Mouse (Mus musculus): ENCODE results near the gene Acsbg1. TPM values are rescaled to one million over a fixed set of nuclear protein-coding genes. Genes with fewer than 3 reads are reported as not detected.
"Not testable (repeated sequence)": the region's sequence is repeated elsewhere in the genome, so short reads cannot be mapped to it uniquely, and the experiment has no call there.

Gene Acsbg1
- polyA plus RNA-seq, 1 experiment from 2014 or later, result 9.6 TPM

DNA sequence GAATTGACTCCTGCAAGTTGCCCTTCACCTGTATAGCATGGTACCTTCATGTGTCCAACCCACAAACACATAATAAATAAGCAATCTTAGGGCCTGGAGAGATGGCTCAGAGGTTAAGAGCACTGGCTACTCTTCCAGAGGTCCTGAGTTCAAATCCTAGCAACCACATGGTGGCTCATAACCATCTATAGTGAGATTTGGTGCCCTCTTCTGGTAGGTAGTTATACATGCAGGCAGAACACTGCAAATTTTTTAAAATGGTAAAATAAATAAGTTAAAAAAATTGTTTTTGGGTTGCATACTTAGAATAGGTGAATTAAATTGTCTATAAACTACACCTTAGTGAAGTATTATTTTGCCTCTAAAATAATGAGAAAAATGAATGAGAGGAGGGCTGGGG lies 30.8 kb downstream of the Acsbg1 start:
- H3K36me3 ChIP-seq (replicated peaks), result no peaks in the 10 kb centered on the region
- DNase-seq (ENCODE audit: extremely low spot score, low spot score), result no peak
- no peaks in the 10 kb centered on the region for H3K4me1 ChIP-seq
- no peak overlapping the region for H3K27ac ChIP-seq
- no peak overlapping the region for H3K4me3 ChIP-seq
- no peaks in the 10 kb centered on the region for H3K9me3 ChIP-seq
- no peaks in the 10 kb centered on the region for H3K27me3 ChIP-seq (ENCODE audit: poor library complexity, severe bottlenecking)

DNA sequence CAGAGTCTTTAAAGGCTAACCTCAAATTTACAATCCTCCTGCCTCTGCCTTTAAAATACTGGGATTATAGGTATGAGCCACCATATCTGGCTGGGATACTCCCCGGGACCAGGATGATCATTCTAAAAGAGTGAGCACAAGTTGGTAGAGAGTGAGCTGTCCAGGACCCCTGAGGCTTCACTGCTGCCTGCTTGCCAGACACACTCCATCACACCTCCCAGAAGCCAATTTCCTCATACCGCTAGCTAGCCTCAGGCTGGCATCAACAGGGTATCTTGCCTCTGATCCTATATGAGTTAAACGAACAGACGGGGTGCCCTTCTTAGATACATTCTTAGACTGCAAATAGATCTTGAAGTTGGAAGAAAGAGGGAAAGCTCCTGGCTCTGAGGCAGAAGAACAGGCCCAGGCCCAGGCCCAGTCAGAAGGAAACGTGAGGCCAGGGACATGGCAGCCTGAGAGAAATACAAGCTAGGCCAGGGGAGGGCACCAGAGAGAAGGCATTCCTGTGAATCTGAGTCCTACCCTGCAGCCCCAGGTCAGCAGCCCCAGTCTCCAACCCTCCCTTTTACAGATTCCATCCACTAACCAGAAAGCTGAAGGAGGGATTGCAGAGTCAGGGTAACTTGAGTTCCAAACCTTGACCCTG lies 31.9 kb downstream of the Acsbg1 start:
- H3K36me3 ChIP-seq (replicated peaks), result no peaks in the 10 kb centered on the region
- no peak overlapping the region for H3K27ac ChIP-seq
- no peak for DNase-seq (ENCODE audit: extremely low spot score, low spot score)
- H3K4me1 ChIP-seq, result no peaks in the 10 kb centered on the region
- 83% methylated on average over 5 of the region's 5 CpGs for WGBS
- H3K27me3 ChIP-seq (ENCODE audit: poor library complexity, severe bottlenecking), result no peaks in the 10 kb centered on the region
- no peak overlapping the region for H3K4me3 ChIP-seq
- no peaks in the 10 kb centered on the region for H3K9me3 ChIP-seq

GRCm38 (mm10) chr9:54628752-54629151 lies 32.9 kb downstream of the Acsbg1 start:
- WGBS, result 91% methylated on average over 4 of the region's 4 CpGs
- no peak for DNase-seq (ENCODE audit: extremely low spot score, low spot score)

DNA sequence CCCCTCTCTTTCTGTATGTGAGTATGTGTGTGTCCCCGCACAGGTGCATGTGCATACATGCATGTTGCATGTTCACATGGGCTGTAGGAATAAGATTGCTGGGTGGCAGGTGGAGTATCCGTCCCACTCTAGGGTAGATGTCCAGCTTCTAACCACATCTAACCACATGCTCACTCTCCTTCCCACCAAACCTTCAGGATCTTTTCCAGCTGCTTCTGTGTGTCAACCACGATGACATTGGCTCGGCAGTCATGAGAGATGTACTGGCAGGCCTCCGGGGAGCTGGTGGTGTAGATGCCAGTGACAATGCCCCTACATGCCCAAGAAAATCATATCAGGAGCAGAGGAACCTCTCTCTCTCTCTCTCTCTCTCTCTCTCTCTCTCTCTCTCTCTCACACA lies 34.4 kb downstream of the Acsbg1 start:
- H3K27me3 ChIP-seq (ENCODE audit: poor library complexity, severe bottlenecking), result no peaks in the 10 kb centered on the region
- 87% methylated on average over 5 of the region's 5 CpGs for WGBS

More at GRCm38 (mm10) chr9:54628752-54629151, 32.9 kb downstream of the Acsbg1 start:
- H3K4me1 ChIP-seq, result no peaks in the 10 kb centered on the region
- no peaks in the 10 kb centered on the region for H3K36me3 ChIP-seq (replicated peaks)
- H3K27me3 ChIP-seq (ENCODE audit: poor library complexity, severe bottlenecking), result no peaks in the 10 kb centered on the region
- H3K9me3 ChIP-seq, result no peaks in the 10 kb centered on the region
- no peak overlapping the region for H3K27ac ChIP-seq
- H3K4me3 ChIP-seq, result no peak overlapping the region

DNA sequence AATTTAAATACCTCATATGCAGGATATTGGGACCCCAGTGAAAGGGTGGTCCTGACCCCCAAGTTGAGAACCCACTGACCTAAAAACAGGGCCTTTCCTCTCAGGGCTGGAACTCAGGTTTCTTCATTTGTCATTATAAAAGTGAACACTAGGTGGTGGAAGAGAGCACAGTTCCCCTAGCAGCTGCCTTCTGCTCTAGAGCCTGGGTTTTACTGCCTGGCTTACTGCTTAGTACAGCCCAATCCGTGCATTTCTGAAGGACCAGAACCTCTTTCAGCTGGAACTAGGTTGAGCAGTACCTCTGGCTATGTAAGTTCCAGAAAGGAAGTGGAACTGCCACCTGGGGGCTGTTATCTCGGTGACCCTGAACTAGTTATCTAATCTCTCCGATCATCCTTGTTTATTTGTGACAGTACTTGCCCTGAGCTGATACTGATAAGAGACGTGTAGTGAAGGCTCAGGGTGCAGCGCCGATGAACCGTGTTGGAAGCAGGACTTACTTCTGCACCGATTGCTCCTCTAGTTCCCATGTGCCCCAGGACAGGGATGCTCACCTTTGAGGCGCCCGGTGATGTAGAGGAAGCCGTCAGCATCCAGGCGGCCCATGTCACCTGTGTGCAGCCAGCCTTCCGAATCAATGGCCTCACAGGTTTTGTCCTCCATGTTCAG lies 47.4 kb downstream of the Acsbg1 start:
- Histone ChIP-seq H3K9me3 (no peaks in the 10 kb centered on the region), H3K27me3 (ENCODE audit: poor library complexity, severe bottlenecking) (no peaks in the 10 kb centered on the region), H3K4me1 (peaks cover 6% of the 10 kb centered on the region; the same call in 1 of the 2 replicates), H3K4me3 (no peak overlapping the region), H3K27ac (no peak overlapping the region), H3K36me3 (replicated peaks) (no peaks in the 10 kb centered on the region)
- 76% methylated on average over 13 of the region's 13 CpGs for WGBS
- peak; percentile 30 for DNase-seq (ENCODE audit: extremely low spot score, low spot score)

More for the DNA sequence above, 34.4 kb downstream of the Acsbg1 start:
- Histone ChIP-seq H3K36me3 (replicated peaks) (no peaks in the 10 kb centered on the region), H3K4me1 (no peaks in the 10 kb centered on the region), H3K27ac (no peak overlapping the region), H3K4me3 (no peak overlapping the region), H3K9me3 (no peaks in the 10 kb centered on the region)
- no peak for DNase-seq (ENCODE audit: extremely low spot score, low spot score)

GRCm38 (mm10) chr9:54612781-54613191 lies 48.9 kb downstream of the Acsbg1 start:
- Histone ChIP-seq H3K4me3 (no peak overlapping the region), H3K27ac (no peak overlapping the region), H3K4me1 (peaks cover 6% of the 10 kb centered on the region; the same call in 1 of the 2 replicates), H3K36me3 (replicated peaks) (no peaks in the 10 kb centered on the region), H3K9me3 (no peaks in the 10 kb centered on the region), H3K27me3 (ENCODE audit: poor library complexity, severe bottlenecking) (no peaks in the 10 kb centered on the region)
- 87% methylated on average over 5 of the region's 5 CpGs for WGBS
- DNase-seq (ENCODE audit: extremely low spot score, low spot score), result no peak

DNA sequence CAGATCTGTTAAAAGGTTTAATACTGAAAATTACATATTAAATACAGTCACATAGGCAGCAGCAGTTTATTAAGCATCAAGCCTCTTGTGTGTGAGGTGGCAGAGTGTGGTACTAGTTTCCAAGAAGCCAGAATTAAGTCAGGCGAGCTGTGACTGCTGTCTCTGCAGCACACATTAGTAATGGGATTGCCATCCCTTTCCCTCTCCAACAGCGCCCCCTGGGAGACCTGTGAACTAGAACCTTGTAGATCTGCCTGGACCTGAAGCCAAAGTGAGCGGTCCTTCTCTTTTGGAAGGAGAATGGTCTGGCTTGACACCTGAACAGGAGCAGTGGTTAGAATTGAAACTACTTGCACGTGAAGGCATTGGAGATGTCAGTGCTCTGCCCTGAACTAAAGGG lies 56.8 kb downstream of the Acsbg1 start:
- Histone ChIP-seq H3K4me1 (0 out of 2 replicates have a peak, but pooled peaks cover 5% of the 10 kb centered on the region), H3K36me3 (replicated peaks) (peaks cover 58% of the 10 kb centered on the region), H3K27me3 (ENCODE audit: poor library complexity, severe bottlenecking) (no peaks in the 10 kb centered on the region), H3K4me3 (no peak overlapping the region), H3K9me3 (no peaks in the 10 kb centered on the region), H3K27ac (no peak overlapping the region)
- WGBS, result 58% methylated on average over 4 of the region's 4 CpGs
- peak; percentile 27 for DNase-seq (ENCODE audit: extremely low spot score, low spot score)

GRCm38 (mm10) chr9:54604131-54604654 lies 57.5 kb downstream of the Acsbg1 start:
- WGBS, result 87% methylated on average over 5 of the region's 5 CpGs
- no peaks in the 10 kb centered on the region for H3K9me3 ChIP-seq
- H3K27ac ChIP-seq, result no peak overlapping the region
- H3K4me1 ChIP-seq, result 0 out of 2 replicates have a peak, but pooled peaks cover 5% of the 10 kb centered on the region
- H3K36me3 ChIP-seq (replicated peaks), result peaks cover 65% of the 10 kb centered on the region
- no peaks in the 10 kb centered on the region for H3K27me3 ChIP-seq (ENCODE audit: poor library complexity, severe bottlenecking)
- no peak overlapping the region for H3K4me3 ChIP-seq
- no peak for DNase-seq (ENCODE audit: extremely low spot score, low spot score)

DNA sequence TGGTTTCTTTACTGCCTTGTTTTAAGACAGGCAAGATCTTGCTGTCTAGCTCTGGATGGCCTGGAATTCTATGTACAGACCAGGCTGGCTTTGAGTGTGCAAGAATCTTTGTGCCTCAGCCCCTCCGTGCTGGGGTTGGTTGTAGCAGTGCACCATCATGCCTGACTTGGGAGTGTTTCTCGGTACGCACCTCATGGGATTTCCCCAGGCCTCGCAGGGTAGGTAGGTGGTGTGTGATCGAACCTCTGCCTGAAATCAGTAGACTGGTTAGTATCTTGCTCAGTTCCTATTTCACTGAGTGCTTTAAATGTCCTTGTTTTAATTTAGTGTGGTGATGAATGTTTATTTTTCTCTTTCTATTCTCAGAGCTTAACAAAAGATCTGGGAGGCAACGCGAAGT lies 58.8 kb downstream of the Acsbg1 start:
- no peak for DNase-seq (ENCODE audit: extremely low spot score, low spot score)
- H3K27me3 ChIP-seq (ENCODE audit: poor library complexity, severe bottlenecking), result no peaks in the 10 kb centered on the region
- no peaks in the 10 kb centered on the region for H3K9me3 ChIP-seq
- no peak overlapping the region for H3K27ac ChIP-seq
- no peak overlapping the region for H3K4me3 ChIP-seq
- H3K36me3 ChIP-seq (replicated peaks), result peaks cover 77% of the 10 kb centered on the region
- WGBS, result 71% methylated on average over 7 of the region's 7 CpGs
- 0 out of 2 replicates have a peak, but pooled peaks cover 5% of the 10 kb centered on the region for H3K4me1 ChIP-seq

GRCm38 (mm10) chr9:54602386-54602785 lies 59.3 kb downstream of the Acsbg1 start:
- Histone ChIP-seq H3K4me1 (0 out of 2 replicates have a peak, but pooled peaks cover 5% of the 10 kb centered on the region), H3K27me3 (ENCODE audit: poor library complexity, severe bottlenecking) (no peaks in the 10 kb centered on the region), H3K27ac (no peak overlapping the region), H3K4me3 (no peak overlapping the region), H3K36me3 (replicated peaks) (peaks cover 83% of the 10 kb centered on the region), H3K9me3 (no peaks in the 10 kb centered on the region)
- DNase-seq (ENCODE audit: extremely low spot score, low spot score), result no peak
- WGBS, result 83% methylated on average over 2 of the region's 2 CpGs

DNA sequence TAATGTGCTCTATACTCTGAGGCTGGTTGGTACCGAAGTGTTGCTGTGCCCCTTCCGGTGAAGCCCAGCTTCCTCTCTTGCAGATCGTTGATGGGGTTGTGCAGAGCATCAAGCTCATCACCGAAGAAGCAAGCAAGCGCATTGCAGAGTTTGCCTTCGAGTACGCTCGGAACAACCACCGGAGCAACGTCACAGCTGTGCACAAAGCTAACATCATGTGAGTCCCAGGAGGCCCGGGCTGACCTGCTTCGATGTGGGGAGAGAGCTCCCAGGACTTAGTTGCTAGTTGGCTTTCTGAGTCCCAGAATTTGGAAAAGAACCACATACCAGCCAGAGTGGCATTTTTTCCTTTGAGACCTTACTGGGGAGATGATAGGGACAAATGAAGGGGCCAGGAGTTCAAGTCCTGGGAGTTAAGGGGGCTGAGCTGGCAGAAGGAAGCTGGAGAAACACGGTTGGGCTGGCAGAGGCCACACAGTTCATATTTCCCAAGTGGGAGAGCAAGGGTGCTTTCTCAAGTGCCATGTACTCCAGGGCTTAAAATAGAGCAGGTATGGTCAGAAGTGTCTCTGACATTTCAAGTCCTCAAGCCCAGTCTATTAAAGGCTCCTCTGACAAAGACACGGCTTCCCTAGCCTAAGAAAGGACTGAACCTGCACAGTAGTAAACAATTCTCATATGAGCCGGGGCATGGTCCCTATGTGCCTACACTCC lies 64.8 kb downstream of the Acsbg1 start:
- Histone ChIP-seq H3K4me1 (no peaks in the 10 kb centered on the region), H3K9me3 (no peaks in the 10 kb centered on the region), H3K27ac (no peak overlapping the region), H3K27me3 (ENCODE audit: poor library complexity, severe bottlenecking) (no peaks in the 10 kb centered on the region), H3K36me3 (replicated peaks) (peaks cover 97% of the 10 kb centered on the region), H3K4me3 (no peak overlapping the region)
- WGBS, result 97% methylated on average over 15 of the region's 15 CpGs
- no peak for DNase-seq (ENCODE audit: extremely low spot score, low spot score)

- not testable (repeated sequence) for H3K9me3 ChIP-seq; H3K27me3 ChIP-seq (ENCODE audit: poor library complexity, severe bottlenecking); DNase-seq (ENCODE audit: extremely low spot score, low spot score); H3K27ac ChIP-seq; H3K4me1 ChIP-seq; H3K4me3 ChIP-seq
- peaks cover 97% of the 10 kb centered on the region for H3K36me3 ChIP-seq (replicated peaks)
- WGBS, result 78% methylated on average over 4 of the region's 4 CpGs
These were observed 68.0 kb downstream of the Acsbg1 start for GRCm38 (mm10) chr9:54593652-54594051.

- Histone ChIP-seq H3K36me3 (replicated peaks) (peaks cover 41% of the 10 kb centered on the region), H3K27ac (no peak overlapping the region), H3K9me3 (no peaks in the 10 kb centered on the region), H3K27me3 (ENCODE audit: poor library complexity, severe bottlenecking) (no peaks in the 10 kb centered on the region), H3K4me3 (peak overlapping the region; percentile 96; the same call in 1 of the 2 replicates), H3K4me1 (peaks cover 23% of the 10 kb centered on the region)
- no peak for DNase-seq (ENCODE audit: extremely low spot score, low spot score)
- 66% methylated on average over 4 of the region's 4 CpGs for WGBS
These were observed 73.8 kb downstream of the Acsbg1 start for GRCm38 (mm10) chr9:54587863-54588262.
